Mouse (Mus musculus) midbrain, embryonic 10.5 days (tissue): Measurements from ENCODE around the gene Lyg1. TPM values are rescaled to one million over a fixed set of nuclear protein-coding genes. Genes with fewer than 3 reads are reported as not detected.
"Not testable (repeated sequence)": the region's sequence is repeated elsewhere in the genome, so short reads cannot be mapped to it uniquely, and the experiment has no call there.

Experiments used
- DNase-seq: peaks from one replicate; pipeline ENCODE4 v3.0.0-alpha.2; 2017; ENCODE audit warnings: low spot score
- H3K27ac ChIP-seq: fragments of 300-500 bp; sonication (generic); replicated peaks from 2 replicates; pipeline ENCODE4 v1.5.1; 2016; ENCODE audit warnings: mild to moderate bottlenecking
- H3K27me3 ChIP-seq: fragments of 300-500 bp; sonication (generic); 2 replicates; pipeline ENCODE4 v1.6.1; 2016; ENCODE audit warnings: low read depth, mild to moderate bottlenecking; ENCODE audit not compliant: poor library complexity, severe bottlenecking
- H3K36me3 ChIP-seq: fragments of 300-500 bp; sonication (generic); 2 replicates; pipeline ENCODE4 v1.6.1; 2016; ENCODE audit warnings: mild to moderate bottlenecking, moderate library complexity
- H3K4me1 ChIP-seq: fragments of 300-500 bp; sonication (generic); 2 replicates; pipeline ENCODE4 v1.6.1; 2016
- H3K4me3 ChIP-seq: fragments of 300-500 bp; sonication (generic); 2 replicates; pipeline ENCODE4 v1.5.1; 2016; ENCODE audit warnings: mild to moderate bottlenecking, moderate library complexity
- H3K9me3 ChIP-seq: fragments of 300-500 bp; sonication (generic); replicated peaks from 2 replicates; pipeline ENCODE4 v1.6.1; 2016; ENCODE audit warnings: mild to moderate bottlenecking
- whole genome bisulfite sequencing: fragments of 180-500 bp; shearing (Covaris S2); methylation state at CpG from one replicate; pipeline ENCODE4 v1.1.7; 2016; 5-methylcytosine and 5-hydroxymethylcytosine counted together
- polyA plus RNA-seq: library from polyadenylated mRNA; unstranded; fragments of >200 nt; fragmentation: Nextera tagmentation; extraction: Ambion mirVana; gene quantifications from 2 replicates; pipeline ENCODE4 v1.2.1, GENCODE M21; 2016

Lyg1 gene
- polyA plus RNA-seq, 1 experiment from 2014 or later, result not detected

- Histone ChIP-seq H3K36me3 (no peaks in the 10 kb centered on the region), H3K27me3 (no peaks in the 10 kb centered on the region), H3K4me1 (no peaks in the 10 kb centered on the region), H3K4me3 (no peak overlapping the region), H3K27ac (no peak overlapping the region), H3K9me3 (no peaks in the 10 kb centered on the region)
- no peak for DNase-seq
- 93% methylated on average over 7 of the region's 7 CpGs for WGBS
Measured at GRCm38 (mm10) chr1:37977303-37977702, 19.7 kb upstream of the Lyg1 start.

GRCm38 (mm10) chr1:37976666-37977065 is 19.1 kb upstream of the Lyg1 start:
- WGBS, result 80% methylated on average over 9 of the region's 9 CpGs
- not testable (repeated sequence) for H3K4me3 ChIP-seq, H3K36me3 ChIP-seq, DNase-seq, H3K9me3 ChIP-seq, H3K27me3 ChIP-seq, H3K4me1 ChIP-seq, H3K27ac ChIP-seq

GRCm38 (mm10) chr1:37971520-37971919 is 14.0 kb upstream of the Lyg1 start:
- H3K4me3 ChIP-seq, result no peak overlapping the region
- WGBS, result 77% methylated on average over 4 of the region's 4 CpGs
- no peaks in the 10 kb centered on the region for H3K9me3 ChIP-seq
- no peak for DNase-seq
- H3K36me3 ChIP-seq, result no peaks in the 10 kb centered on the region
- H3K4me1 ChIP-seq, result no peaks in the 10 kb centered on the region
- H3K27me3 ChIP-seq, result no peaks in the 10 kb centered on the region
- H3K27ac ChIP-seq, result no peak overlapping the region

- WGBS, result 91% methylated on average over 6 of the region's 6 CpGs
- Histone ChIP-seq H3K4me3 (no peak overlapping the region), H3K9me3 (no peaks in the 10 kb centered on the region), H3K27me3 (no peaks in the 10 kb centered on the region), H3K36me3 (no peaks in the 10 kb centered on the region), H3K27ac (no peak overlapping the region), H3K4me1 (no peaks in the 10 kb centered on the region)
- DNase-seq, result no peak
Measured at GRCm38 (mm10) chr1:37968746-37969145, 11.2 kb upstream of the Lyg1 start.

- H3K9me3 ChIP-seq, result no peaks in the 10 kb centered on the region
- DNase-seq, result no peak
- no peak overlapping the region for H3K27ac ChIP-seq
- 73% methylated on average over 10 of the region's 10 CpGs for WGBS
- no peaks in the 10 kb centered on the region for H3K27me3 ChIP-seq
- H3K36me3 ChIP-seq, result no peaks in the 10 kb centered on the region
- H3K4me1 ChIP-seq, result no peaks in the 10 kb centered on the region
- no peak overlapping the region for H3K4me3 ChIP-seq
Measured at GRCm38 (mm10) chr1:37965571-37965970, 8.0 kb upstream of the Lyg1 start.

GRCm38 (mm10) chr1:37959486-37959885 is 1.9 kb upstream of the Lyg1 start:
- Histone ChIP-seq H3K9me3 (no peaks in the 10 kb centered on the region), H3K27ac (no peak overlapping the region), H3K27me3 (no peaks in the 10 kb centered on the region), H3K4me3 (no peak overlapping the region), H3K36me3 (no peaks in the 10 kb centered on the region), H3K4me1 (peaks cover 5% of the 10 kb centered on the region; the same call in 1 of the 2 replicates)
- DNase-seq, result no peak
- WGBS, result 70% methylated on average over 5 of the region's 5 CpGs

GRCm38 (mm10) chr1:37958516-37958915 is 957 bp upstream of the Lyg1 start:
- H3K27ac ChIP-seq, result no peak overlapping the region
- H3K4me1 ChIP-seq, result peaks cover 5% of the 10 kb centered on the region; the same call in 1 of the 2 replicates
- no peaks in the 10 kb centered on the region for H3K36me3 ChIP-seq
- WGBS, result 70% methylated on average over 2 of the region's 2 CpGs
- H3K4me3 ChIP-seq, result no peak overlapping the region
- H3K27me3 ChIP-seq, result no peaks in the 10 kb centered on the region
- no peak for DNase-seq
- H3K9me3 ChIP-seq, result no peaks in the 10 kb centered on the region

GRCm38 (mm10) chr1:37956690-37957431 is 698 bp downstream of the Lyg1 start:
- WGBS, result 59% methylated on average over 3 of the region's 3 CpGs
- H3K4me1 ChIP-seq, result peaks cover 5% of the 10 kb centered on the region; the same call in 1 of the 2 replicates
- H3K27ac ChIP-seq, result no peak overlapping the region
- H3K4me3 ChIP-seq, result no peak overlapping the region
- no peaks in the 10 kb centered on the region for H3K36me3 ChIP-seq
- no peaks in the 10 kb centered on the region for H3K27me3 ChIP-seq
- DNase-seq, result no peak
- H3K9me3 ChIP-seq, result no peaks in the 10 kb centered on the region

- Histone ChIP-seq H3K4me3 (no peak overlapping the region), H3K27me3 (no peaks in the 10 kb centered on the region), H3K4me1 (peaks cover 5% of the 10 kb centered on the region; the same call in 1 of the 2 replicates), H3K27ac (no peak overlapping the region), H3K36me3 (no peaks in the 10 kb centered on the region), H3K9me3 (no peaks in the 10 kb centered on the region)
- 98% methylated on average over 2 of the region's 2 CpGs for WGBS
- DNase-seq, result no peak
Measured at GRCm38 (mm10) chr1:37955251-37955650, 2.3 kb downstream of the Lyg1 start.

- Histone ChIP-seq H3K4me1 (peaks cover 3% of the 10 kb centered on the region; the same call in 1 of the 2 replicates), H3K9me3 (no peaks in the 10 kb centered on the region), H3K27me3 (no peaks in the 10 kb centered on the region), H3K36me3 (no peaks in the 10 kb centered on the region), H3K27ac (no peak overlapping the region), H3K4me3 (no peak overlapping the region)
- DNase-seq, result no peak
- WGBS, result 88% methylated on average over 7 of the region's 7 CpGs
Measured at GRCm38 (mm10) chr1:37954786-37955185, 2.8 kb downstream of the Lyg1 start.

GRCm38 (mm10) chr1:37948906-37949305 is 8.7 kb downstream of the Lyg1 start:
- no peak for DNase-seq
- Histone ChIP-seq H3K27ac (no peak overlapping the region), H3K4me1 (no peaks in the 10 kb centered on the region), H3K9me3 (no peaks in the 10 kb centered on the region), H3K36me3 (no peaks in the 10 kb centered on the region), H3K4me3 (no peak overlapping the region), H3K27me3 (no peaks in the 10 kb centered on the region)
- 81% methylated on average over 2 of the region's 2 CpGs for WGBS

GRCm38 (mm10) chr1:37931806-37932205 is 25.8 kb downstream of the Lyg1 start:
- whole genome bisulfite sequencing, result 22% methylated on average over 3 of the region's 3 CpGs
- DNase-seq, result no peak
- no peaks in the 10 kb centered on the region for H3K27me3 ChIP-seq
- no peaks in the 10 kb centered on the region for H3K9me3 ChIP-seq
- H3K4me3 ChIP-seq, result no peak overlapping the region
- no peak overlapping the region for H3K27ac ChIP-seq
- no peaks in the 10 kb centered on the region for H3K4me1 ChIP-seq
- no peaks in the 10 kb centered on the region for H3K36me3 ChIP-seq

- 80% methylated on average over 8 of the region's 8 CpGs for WGBS
- Histone ChIP-seq H3K27me3 (no peaks in the 10 kb centered on the region), H3K27ac (no peak overlapping the region), H3K36me3 (no peaks in the 10 kb centered on the region), H3K9me3 (no peaks in the 10 kb centered on the region), H3K4me1 (no peaks in the 10 kb centered on the region), H3K4me3 (no peak overlapping the region)
- no peak for DNase-seq
Measured at GRCm38 (mm10) chr1:37925971-37926370, 31.6 kb downstream of the Lyg1 start.
